Mouse (Mus musculus): ENCODE data around the gene Soga1.

The Soga1 gene

GRCm38 (mm10) chr2:156987316-156987715 is 91.7 kb downstream of the Soga1 start:
- no peak for DNase-seq (ENCODE audit: low read depth, low spot score)

GRCm38 (mm10) chr2:156982864-156983263 is 96.2 kb downstream of the Soga1 start:
- DNase-seq (ENCODE audit: low read depth, low spot score) = no peak

GRCm38 (mm10) chr2:156981291-156981690 is 97.8 kb downstream of the Soga1 start:
- no peak for DNase-seq (ENCODE audit: low read depth, low spot score)

DNA sequence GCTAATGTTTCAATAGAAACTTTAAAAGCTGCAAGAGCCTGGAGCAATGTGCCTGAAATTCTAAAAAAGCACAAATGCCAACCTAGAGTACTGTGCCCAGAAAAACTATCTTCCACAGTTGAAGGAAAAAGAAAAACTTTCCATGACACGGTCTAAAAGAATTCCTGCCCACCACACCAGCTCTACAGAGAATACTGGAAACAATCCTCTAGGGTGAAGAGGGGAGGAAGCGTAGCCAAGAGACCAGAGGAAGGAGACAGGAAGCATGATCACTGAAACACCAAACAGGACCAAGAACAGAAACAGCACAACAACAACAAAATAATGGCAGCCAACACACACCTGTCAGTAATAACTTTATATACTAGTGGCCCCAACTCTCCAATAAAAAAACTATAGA is 99.0 kb downstream of the Soga1 start:
- DNase-seq (ENCODE audit: low read depth, low spot score) = no peak

- peak; percentile 26 for DNase-seq (ENCODE audit: low read depth, low spot score)
These were observed 102.3 kb downstream of the Soga1 start for GRCm38 (mm10) chr2:156976711-156977110.

- no peak for DNase-seq (ENCODE audit: low read depth, low spot score)
These were observed 104.1 kb downstream of the Soga1 start for GRCm38 (mm10) chr2:156974967-156975366.

DNA sequence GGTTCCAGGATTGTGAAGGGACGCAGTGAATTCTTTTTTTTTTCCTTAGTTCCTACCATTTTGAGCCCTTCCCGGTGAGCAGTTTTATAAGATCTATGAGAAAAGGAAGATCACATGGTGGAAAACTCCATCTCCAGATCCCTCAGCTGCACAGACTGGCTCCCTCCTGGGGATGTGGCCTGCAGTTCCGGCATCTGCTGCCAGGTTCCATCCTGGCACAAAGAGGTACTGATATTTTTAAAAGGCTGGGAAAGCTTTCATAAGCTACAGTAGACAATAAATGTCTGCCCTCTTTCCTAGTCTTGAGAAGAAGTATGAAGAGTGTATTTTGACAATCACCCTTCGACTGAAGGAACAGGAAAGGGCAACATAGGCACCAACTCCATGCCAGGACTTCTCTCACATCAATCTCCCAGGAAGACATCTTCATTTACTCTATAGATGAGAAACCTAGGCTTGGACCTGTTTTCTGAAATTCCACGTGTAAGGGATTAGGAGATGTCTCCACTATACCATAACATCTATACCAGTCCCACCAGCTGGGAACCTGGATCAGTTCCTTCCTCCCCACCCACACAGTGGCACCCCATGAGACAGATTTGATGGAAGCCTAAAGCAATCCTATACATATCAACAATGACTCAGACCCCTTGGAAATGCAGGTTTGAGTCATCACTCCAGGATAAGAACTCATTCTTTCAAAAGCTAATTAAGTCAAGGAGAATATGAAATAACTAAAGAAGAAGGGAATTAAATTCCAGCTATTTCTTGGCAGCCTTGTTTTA is 105.5 kb downstream of the Soga1 start:
- no peak for DNase-seq (ENCODE audit: low read depth, low spot score)

GRCm38 (mm10) chr2:156970253-156970652 is 108.8 kb downstream of the Soga1 start:
- no peak for DNase-seq (ENCODE audit: low read depth, low spot score)

- DNase-seq (ENCODE audit: low read depth, low spot score) = no peak
These were observed 110.6 kb downstream of the Soga1 start for GRCm38 (mm10) chr2:156968501-156968900.

DNA sequence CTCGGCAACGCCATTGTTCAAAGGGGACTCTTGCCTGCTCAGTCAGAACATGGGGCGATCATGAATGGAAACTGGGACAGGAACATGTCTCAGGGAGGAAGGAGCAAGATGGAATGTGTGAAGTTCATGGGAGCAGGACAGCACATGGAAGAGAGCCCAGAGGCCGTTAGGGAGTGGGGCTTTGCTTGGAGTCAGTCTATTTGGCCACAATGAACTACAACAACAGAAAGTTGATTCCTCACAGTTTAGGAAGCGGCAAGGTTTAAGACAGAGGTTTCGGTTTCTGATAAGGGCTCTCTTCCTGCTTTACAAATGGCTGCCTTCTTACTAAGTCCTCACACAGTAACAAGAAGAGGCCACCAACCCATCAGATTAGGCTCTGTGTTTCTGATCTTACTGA is 111.7 kb downstream of the Soga1 start:
- DNase-seq (ENCODE audit: low read depth, low spot score) = no peak

Measured in mesoderm, embryonic 11.5 days (tissue).